Mouse (Mus musculus): ENCODE results near the gene Wfdc6a.
"Not testable (repeated sequence)": the region's sequence is repeated elsewhere in the genome, so short reads cannot be mapped to it uniquely, and the experiment has no call there.

Gene Wfdc6a

GRCm38 (mm10) chr2:164585025-164585725 lies at the start of gene Wfdc6a:
Gene Wfdc6a, minus strand, starts transcription at chr2:164585447.
- not testable (repeated sequence) for DNase-seq (ENCODE audit: low spot score)

- DNase-seq (ENCODE audit: low spot score): no peak
Observed at GRCm38 (mm10) chr2:164621775-164622174, 36.5 kb upstream of the Wfdc6a start.

GRCm38 (mm10) chr2:164619050-164619449 lies 33.8 kb upstream of the Wfdc6a start:
- no peak for DNase-seq (ENCODE audit: low spot score)

- DNase-seq (ENCODE audit: low spot score): no peak
Observed at GRCm38 (mm10) chr2:164615386-164615785, 30.1 kb upstream of the Wfdc6a start.

GRCm38 (mm10) chr2:164613471-164613870 lies 28.2 kb upstream of the Wfdc6a start, which contains the start of the genes Wfdc6b and Wfdc8:
Gene Wfdc6b, plus strand, starts transcription at chr2:164613522.
Gene Wfdc8, minus strand, starts transcription at chr2:164613626.
- DNase-seq (ENCODE audit: low spot score): not testable (repeated sequence)

- no peak for DNase-seq (ENCODE audit: low spot score)
Observed at GRCm38 (mm10) chr2:164608781-164609180, 23.5 kb upstream of the Wfdc6a start.

- DNase-seq (ENCODE audit: low spot score): no peak
Observed at GRCm38 (mm10) chr2:164604411-164604810, 19.2 kb upstream of the Wfdc6a start.

GRCm38 (mm10) chr2:164603482-164603881 lies 18.2 kb upstream of the Wfdc6a start:
- DNase-seq (ENCODE audit: low spot score): no peak

GRCm38 (mm10) chr2:164600179-164600578 lies 14.9 kb upstream of the Wfdc6a start:
- no peak for DNase-seq (ENCODE audit: low spot score)

- DNase-seq (ENCODE audit: low spot score): no peak
Observed at GRCm38 (mm10) chr2:164593494-164593893, 8.2 kb upstream of the Wfdc6a start, which contains the start of gene Eppin. Gene Eppin, minus strand, starts transcription at chr2:164593594.

GRCm38 (mm10) chr2:164592014-164592413 lies 6.8 kb upstream of the Wfdc6a start:
- DNase-seq (ENCODE audit: low spot score): no peak

- not testable (repeated sequence) for DNase-seq (ENCODE audit: low spot score)
Observed at GRCm38 (mm10) chr2:164573359-164573758, 11.9 kb downstream of the Wfdc6a start, which contains the start of gene Spint3. Gene Spint3, minus strand, starts transcription at chr2:164573459.

GRCm38 (mm10) chr2:164567460-164567859 lies 17.8 kb downstream of the Wfdc6a start:
- no peak for DNase-seq (ENCODE audit: low spot score)

GRCm38 (mm10) chr2:164566997-164567396 lies 18.2 kb downstream of the Wfdc6a start:
- no peak for DNase-seq (ENCODE audit: low spot score)

- no peak for DNase-seq (ENCODE audit: low spot score)
Observed at GRCm38 (mm10) chr2:164564346-164564745, 20.9 kb downstream of the Wfdc6a start.

- no peak for DNase-seq (ENCODE audit: low spot score)
Observed at GRCm38 (mm10) chr2:164563339-164564038, 21.8 kb downstream of the Wfdc6a start.

- DNase-seq (ENCODE audit: low spot score): no peak
Observed at GRCm38 (mm10) chr2:164562391-164563188, 22.7 kb downstream of the Wfdc6a start, which contains the start of gene Wfdc2. Gene Wfdc2, plus strand, starts transcription at chr2:164562413.

- DNase-seq (ENCODE audit: low spot score): no peak
Observed at GRCm38 (mm10) chr2:164560106-164560505, 25.1 kb downstream of the Wfdc6a start.

GRCm38 (mm10) chr2:164558991-164559645 lies 26.1 kb downstream of the Wfdc6a start:
- DNase-seq (ENCODE audit: low spot score): no peak

- no peak for DNase-seq (ENCODE audit: low spot score)
Observed at GRCm38 (mm10) chr2:164558426-164558825, 26.8 kb downstream of the Wfdc6a start.

- DNase-seq (ENCODE audit: low spot score): no peak
Observed at GRCm38 (mm10) chr2:164551502-164551901, 33.7 kb downstream of the Wfdc6a start.

GRCm38 (mm10) chr2:164550895-164551269 lies 34.4 kb downstream of the Wfdc6a start:
- DNase-seq (ENCODE audit: low spot score): no peak

Measured in urinary bladder, postnatal 10 days (tissue).